Mouse (Mus musculus): Measurements from ENCODE around the gene Pygb.

DNA sequence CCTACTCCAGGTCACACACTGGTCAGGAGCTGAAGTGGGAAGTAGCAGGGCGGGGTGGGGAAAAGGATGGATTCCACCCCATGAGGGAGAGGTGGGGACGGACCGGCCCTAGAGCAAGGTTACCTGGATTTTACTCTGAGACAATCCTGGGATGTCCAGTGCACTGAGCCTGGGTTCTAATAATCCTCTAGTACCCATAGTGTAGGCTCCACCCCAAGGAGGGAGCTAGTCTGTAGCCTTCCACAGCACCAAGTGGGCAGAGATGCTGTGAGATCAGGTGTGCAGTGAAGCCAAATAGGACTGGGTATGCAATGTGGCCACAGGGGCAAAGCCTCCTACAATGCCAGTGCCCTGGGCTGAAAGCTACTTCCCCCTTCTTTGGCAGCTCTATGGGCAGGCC lies 51.2 kb downstream of the Pygb start:
- TF ChIP-seq CTCF (conservative IDR thresholded peaks at IDR 0.05; ENCODE audit: low read length) (no peak), NANOG (IDR thresholded peaks at IDR 0.05; ENCODE audit: borderline replicate concordance, low read length) (no peak)
